Mouse (Mus musculus) CD8-positive naive resting alpha-beta T cell, adult 57 days (primary cell): ENCODE data around the gene Zfp979. TPM values are rescaled to one million over a fixed set of nuclear protein-coding genes. Genes with fewer than 3 reads are reported as not detected.

Experiments used
- total RNA-seq: library from RNA; stranded (reverse); gene quantifications from one replicate; pipeline ENCODE4 v1.2.4, GENCODE M21; 2023

The Zfp979 gene
- total RNA-seq, result not detected

GRCm38 (mm10) chr4:147642413-147642812 lies at the start of gene Zfp979:
Gene Zfp979 (minus strand): TSS chr4:147642513.

Other genes starting within 250 kb of the Zfp979 start
- gene Zfp982, start 150.1 kb downstream of the Zfp979 start, total RNA-seq, result 0.34 TPM
- 0.15 TPM for gene Gm16503, start 102.3 kb downstream of the Zfp979 start, total RNA-seq
- not detected for gene Zfp985, start 89.2 kb downstream of the Zfp979 start, total RNA-seq
- gene Zfp534, start 60.0 kb upstream of the Zfp979 start, total RNA-seq, result 0.37 TPM
- gene Zfp984, start 167.3 kb upstream of the Zfp979 start, total RNA-seq, result 11.1 TPM
- 6.7 TPM for gene Zfp933, start 205.9 kb upstream of the Zfp979 start, total RNA-seq
- 49.2 TPM for gene Miip, start 226.3 kb upstream of the Zfp979 start, total RNA-seq
- gene Fv1, start 226.5 kb upstream of the Zfp979 start, total RNA-seq, result 9.6 TPM